In genomic region chr10:20843277-20843676, GRCm38 (mm10) we compare ENCODE assay signal across 24 mouse cellular contexts.
DNase-seq lines count a peak whose midpoint lies in the region; ATAC-seq and TF ChIP-seq lines count a peak whose summit lies in the region.
"Had no signal": no experiment of that assay in that cellular context is flagged by ENCODE, and none has a peak within 500 bp of the region (broad histone marks: within the 10 kb centered on the region; RNA-seq: fewer than 3 reads in every experiment).

No protein-coding gene starts in this region.

- no peak for TF ChIP-seq CTCF in kidney, adult 2 months (conservative IDR thresholded peaks at IDR 0.05; ENCODE audit: insufficient read depth, insufficient read length, low read depth, low read length)
- TF ChIP-seq CTCF in forebrain, postnatal 0 days (IDR thresholded peaks at IDR 0.05; ENCODE audit: low read depth): no peak

- 38% methylated on average over 3 of the region's 3 CpGs for WGBS in forebrain, embryonic 14.5 days
- WGBS in forebrain, embryonic 10.5 days: 81% methylated on average over 3 of the region's 3 CpGs
- 46% methylated on average over 3 of the region's 3 CpGs for WGBS in kidney, adult 2 months
- 48% methylated on average over 3 of the region's 3 CpGs for WGBS in kidney, embryonic 14.5 days
- WGBS in neural tube, embryonic 13.5 days: 65% methylated on average over 3 of the region's 3 CpGs
- 47% methylated on average over 3 of the region's 3 CpGs for WGBS in neural tube, embryonic 15.5 days
- WGBS in forebrain, postnatal 0 days: 25% methylated on average over 3 of the region's 3 CpGs

- no peak overlapping the region for H3K9ac ChIP-seq in forebrain, embryonic 14.5 days (ENCODE audit: low read length)
- no peak overlapping the region for H3K9ac ChIP-seq in kidney, embryonic 14.5 days (ENCODE audit: low read depth, low read length)
- H3K9ac ChIP-seq in neural tube, embryonic 13.5 days: no peak overlapping the region
- H3K9ac ChIP-seq in neural tube, embryonic 15.5 days (replicated peaks): no peak overlapping the region
- no peak overlapping the region for H3K9ac ChIP-seq in forebrain, postnatal 0 days
- H3K9ac ChIP-seq: embryonic facial prominence, embryonic 12.5 days; heart, embryonic 15.5 days; liver, postnatal 0 days; midbrain, embryonic 12.5 days had no signal

- peak; percentile 73 for DNase-seq in forebrain, embryonic 14.5 days (ENCODE audit: low spot score)
- DNase-seq in forebrain, embryonic 10.5 days (ENCODE audit: extremely low spot score, low spot score): no peak
- peak; percentile 28 for DNase-seq in kidney, adult 2 months
- DNase-seq in forebrain, postnatal 0 days: peak; percentile 40
- DNase-seq: adrenal gland, postnatal 36 days; cerebellum, adult 11-12 months; cerebellum, postnatal 10 days; heart, postnatal 36 days; kidney, adult 8-10 months; kidney, postnatal 14 days; liver, postnatal 0 days; lung, postnatal 10 days; right cerebral cortex, adult 18-20 months; right cerebral cortex, postnatal 4 days; thymus, postnatal 14 days had no signal

- H3K36me3 ChIP-seq in forebrain, embryonic 14.5 days (ENCODE audit: control insufficient read depth, insufficient read depth, low read length): no peaks in the 10 kb centered on the region
- H3K36me3 ChIP-seq in forebrain, embryonic 10.5 days (replicated peaks): no peaks in the 10 kb centered on the region
- no peaks in the 10 kb centered on the region for H3K36me3 ChIP-seq in kidney, adult 2 months (ENCODE audit: control insufficient read depth, insufficient read depth, low read length)
- H3K36me3 ChIP-seq in kidney, embryonic 14.5 days (ENCODE audit: control insufficient read depth, insufficient read depth, low read length): no peaks in the 10 kb centered on the region
- no peaks in the 10 kb centered on the region for H3K36me3 ChIP-seq in neural tube, embryonic 13.5 days
- no peaks in the 10 kb centered on the region for H3K36me3 ChIP-seq in neural tube, embryonic 15.5 days
- no peaks in the 10 kb centered on the region for H3K36me3 ChIP-seq in forebrain, postnatal 0 days (ENCODE audit: insufficient read depth)
- H3K36me3 ChIP-seq: embryonic facial prominence, embryonic 12.5 days; heart, embryonic 15.5 days; midbrain, embryonic 12.5 days had no signal

- H3K9me3 ChIP-seq in forebrain, embryonic 14.5 days (replicated peaks; ENCODE audit: control insufficient read depth, low read length): no peaks in the 10 kb centered on the region
- H3K9me3 ChIP-seq in forebrain, embryonic 10.5 days: no peaks in the 10 kb centered on the region
- H3K9me3 ChIP-seq in kidney, embryonic 14.5 days (ENCODE audit: control insufficient read depth, low read length): no peaks in the 10 kb centered on the region
- no peaks in the 10 kb centered on the region for H3K9me3 ChIP-seq in neural tube, embryonic 13.5 days
- H3K9me3 ChIP-seq in neural tube, embryonic 15.5 days (replicated peaks): no peaks in the 10 kb centered on the region
- H3K9me3 ChIP-seq in forebrain, postnatal 0 days (ENCODE audit: low read length): no peaks in the 10 kb centered on the region
- H3K9me3 ChIP-seq: embryonic facial prominence, embryonic 12.5 days; heart, embryonic 15.5 days; midbrain, embryonic 12.5 days had no signal

- peak; percentile 72 for ATAC-seq in forebrain, embryonic 14.5 days
- no peak for ATAC-seq in kidney, embryonic 14.5 days (ENCODE audit: low FRiP score, low TSS enrichment)
- ATAC-seq in neural tube, embryonic 13.5 days (ENCODE audit: low read depth): peak; percentile 27; the same call in 1 of the 2 replicates
- ATAC-seq in neural tube, embryonic 15.5 days (ENCODE audit: low FRiP score): no peak; the same call in 1 of the 2 replicates
- peak; percentile 40; the same call in 1 of the 2 replicates for ATAC-seq in forebrain, postnatal 0 days
- ATAC-seq: CD4-positive, CD25-positive, alpha-beta regulatory T cell, adult 4 months; liver, postnatal 0 days had no signal

- H3K4me2 ChIP-seq in forebrain, embryonic 14.5 days (ENCODE audit: low read length): no peak overlapping the region
- H3K4me2 ChIP-seq in kidney, embryonic 14.5 days (replicated peaks; ENCODE audit: low read depth, low read length): no peak overlapping the region
- H3K4me2 ChIP-seq in neural tube, embryonic 13.5 days: no peak overlapping the region
- H3K4me2 ChIP-seq in neural tube, embryonic 15.5 days: no peak overlapping the region
- H3K4me2 ChIP-seq in forebrain, postnatal 0 days (ENCODE audit: low read depth): no peak overlapping the region
- H3K4me2 ChIP-seq: embryonic facial prominence, embryonic 12.5 days; heart, embryonic 15.5 days; liver, embryonic 11.5 days; midbrain, embryonic 12.5 days had no signal

- TF ChIP-seq POLR2A in kidney, adult 2 months (IDR thresholded peaks at IDR 0.05; ENCODE audit: low read depth, low read length): no peak

- H3K27me3 ChIP-seq in forebrain, embryonic 14.5 days (replicated peaks; ENCODE audit: control insufficient read depth, insufficient read depth, low read length): no peaks in the 10 kb centered on the region
- no peaks in the 10 kb centered on the region for H3K27me3 ChIP-seq in forebrain, embryonic 10.5 days (ENCODE audit: poor library complexity, severe bottlenecking)
- H3K27me3 ChIP-seq in kidney, adult 2 months (replicated peaks; ENCODE audit: control insufficient read depth, insufficient read depth, low read length): no peaks in the 10 kb centered on the region
- H3K27me3 ChIP-seq in kidney, embryonic 14.5 days (ENCODE audit: control insufficient read depth, insufficient read depth, low read length): no peaks in the 10 kb centered on the region
- H3K27me3 ChIP-seq in neural tube, embryonic 13.5 days: no peaks in the 10 kb centered on the region
- no peaks in the 10 kb centered on the region for H3K27me3 ChIP-seq in neural tube, embryonic 15.5 days (replicated peaks)
- no peaks in the 10 kb centered on the region for H3K27me3 ChIP-seq in forebrain, postnatal 0 days (ENCODE audit: insufficient read depth, low read length)
- H3K27me3 ChIP-seq: embryonic facial prominence, embryonic 12.5 days; heart, embryonic 15.5 days; midbrain, embryonic 12.5 days had no signal

- H3K27ac ChIP-seq in forebrain, embryonic 14.5 days (ENCODE audit: low read depth, low read length): no peak overlapping the region
- no peak overlapping the region for H3K27ac ChIP-seq in forebrain, embryonic 10.5 days
- no peak overlapping the region for H3K27ac ChIP-seq in kidney, adult 2 months (ENCODE audit: insufficient read depth, low read depth, low read length)
- no peak overlapping the region for H3K27ac ChIP-seq in kidney, embryonic 14.5 days (ENCODE audit: low read depth, low read length)
- H3K27ac ChIP-seq in neural tube, embryonic 13.5 days (replicated peaks): no peak overlapping the region
- no peak overlapping the region for H3K27ac ChIP-seq in neural tube, embryonic 15.5 days (replicated peaks)
- H3K27ac ChIP-seq in forebrain, postnatal 0 days (ENCODE audit: low read depth, low read length): no peak overlapping the region
- H3K27ac ChIP-seq: embryonic facial prominence, embryonic 12.5 days; heart, embryonic 15.5 days; midbrain, embryonic 12.5 days had no signal

- no peak overlapping the region for H3K4me3 ChIP-seq in forebrain, embryonic 14.5 days (ENCODE audit: low read depth, low read length)
- no peak overlapping the region for H3K4me3 ChIP-seq in forebrain, embryonic 10.5 days
- no peak overlapping the region for H3K4me3 ChIP-seq in kidney, adult 2 months (ENCODE audit: insufficient read depth, low read depth, low read length)
- H3K4me3 ChIP-seq in kidney, embryonic 14.5 days (ENCODE audit: low read length): no peak overlapping the region
- H3K4me3 ChIP-seq in neural tube, embryonic 13.5 days: no peak overlapping the region
- no peak overlapping the region for H3K4me3 ChIP-seq in neural tube, embryonic 15.5 days (replicated peaks)
- H3K4me3 ChIP-seq in forebrain, postnatal 0 days (ENCODE audit: low read depth, low read length): no peak overlapping the region
- H3K4me3 ChIP-seq: embryonic facial prominence, embryonic 12.5 days; erythroblast, embryonic 14.5 days; heart, embryonic 15.5 days; midbrain, embryonic 12.5 days had no signal

- peaks cover 8% of the 10 kb centered on the region; the same call in 1 of the 2 replicates for H3K4me1 ChIP-seq in forebrain, embryonic 14.5 days (ENCODE audit: control insufficient read depth, insufficient read depth, low read length)
- 0 out of 2 replicates have a peak, but pooled peaks cover 5% of the 10 kb centered on the region for H3K4me1 ChIP-seq in forebrain, embryonic 10.5 days
- H3K4me1 ChIP-seq in kidney, adult 2 months (ENCODE audit: control insufficient read depth, insufficient read depth, low read length): peaks cover 30% of the 10 kb centered on the region
- H3K4me1 ChIP-seq in kidney, embryonic 14.5 days (ENCODE audit: control insufficient read depth, insufficient read depth, low read length): peaks cover 10% of the 10 kb centered on the region; the same call in 1 of the 2 replicates
- no peaks in the 10 kb centered on the region for H3K4me1 ChIP-seq in neural tube, embryonic 13.5 days (replicated peaks)
- H3K4me1 ChIP-seq in neural tube, embryonic 15.5 days: peaks cover 7% of the 10 kb centered on the region; the same call in 1 of the 2 replicates
- no peaks in the 10 kb centered on the region for H3K4me1 ChIP-seq in forebrain, postnatal 0 days (ENCODE audit: insufficient read depth)

Comparison
In these comparisons a context has a peak if more than half of its experiments do, and no peak if none do; other contexts are left out.
1. ATAC-seq: peak in forebrain, embryonic 14.5 days (single experiment), neural tube, embryonic 13.5 days (single experiment) and forebrain, postnatal 0 days (single experiment); none in kidney, embryonic 14.5 days (single experiment) and neural tube, embryonic 15.5 days (single experiment).